Mouse (Mus musculus): ENCODE data around the gene Lrfn4. TPM values are rescaled to one million over a fixed set of nuclear protein-coding genes. Genes with fewer than 3 reads are reported as not detected.

Lrfn4 gene
- 8.6 and 9.5 TPM in 2 replicates for polyA plus RNA-seq (2014; fragmentation: Nextera tagmentation; extraction: Ambion mirVana)

GRCm38 (mm10) chr19:4615151-4616093, at the start of gene Lrfn4:
Lrfn4 (minus strand) TSS chr19:4615667.
- Histone ChIP-seq H3K27me3 (ENCODE audit: control insufficient read depth, insufficient read depth, low read length) (no peaks in the 10 kb centered on the region), H3K4me2 (ENCODE audit: low read depth, low read length) (peak within 1 kb of the TSS; percentile 84), H3K27ac (replicated peaks; ENCODE audit: low read depth, low read length) (peak within 1 kb of the TSS; percentile 85), H3K9me3 (replicated peaks; ENCODE audit: control insufficient read depth, low read length) (no peaks in the 10 kb centered on the region), H3K4me1 (ENCODE audit: control insufficient read depth, insufficient read depth, low read length) (peaks cover 5% of the 10 kb centered on the region; the same call in 1 of the 2 replicates), H3K9ac (replicated peaks; ENCODE audit: low read length) (peak within 1 kb of the TSS; percentile 97), H3K36me3 (replicated peaks; ENCODE audit: control insufficient read depth, insufficient read depth, low read depth, low read length) (peaks cover 2% of the 10 kb centered on the region), H3K4me3 (ENCODE audit: low read depth, low read length) (peak within 1 kb of the TSS; percentile 91)
- peak; percentile 95 for DNase-seq (ENCODE audit: low spot score)
- under 1% methylated on average over 60 of the region's 87 CpGs for WGBS
- ATAC-seq (replicated peaks; ENCODE audit: insufficient number of reproducible peaks, low FRiP score, low TSS enrichment, low read depth): peak; percentile 94

DNA sequence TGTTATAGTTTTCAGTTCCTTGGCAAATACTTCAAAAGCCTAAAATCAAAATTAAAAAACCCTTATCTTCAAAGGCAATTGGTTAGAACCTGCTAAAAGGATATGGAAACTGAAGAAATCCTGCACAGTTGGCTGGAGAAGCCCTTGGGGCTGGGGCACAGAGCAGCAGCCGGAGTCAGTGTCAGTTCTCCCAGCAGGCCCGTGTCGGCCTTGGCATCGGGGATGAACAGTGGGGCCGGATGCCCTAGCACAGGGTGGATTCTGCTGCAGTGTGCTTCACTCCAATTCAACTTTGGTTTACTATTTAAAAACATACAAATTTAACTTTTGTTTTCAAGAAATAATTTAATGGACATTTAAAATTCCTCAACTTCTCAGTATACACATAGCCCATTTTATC, 42.7 kb upstream of the Lrfn4 start:
- no peaks in the 10 kb centered on the region for H3K9me3 ChIP-seq (replicated peaks; ENCODE audit: control insufficient read depth, low read length)
- no peak overlapping the region for H3K9ac ChIP-seq (replicated peaks; ENCODE audit: low read length)
- DNase-seq (ENCODE audit: low spot score) (no peak), ATAC-seq (replicated peaks; ENCODE audit: insufficient number of reproducible peaks, low FRiP score, low TSS enrichment, low read depth) (no peak)
- no peaks in the 10 kb centered on the region for H3K36me3 ChIP-seq (replicated peaks; ENCODE audit: control insufficient read depth, insufficient read depth, low read depth, low read length)
- WGBS: 87% methylated on average over 5 of the region's 5 CpGs
- no peak overlapping the region for H3K4me2 ChIP-seq (ENCODE audit: low read depth, low read length)
- H3K27me3 ChIP-seq (ENCODE audit: control insufficient read depth, insufficient read depth, low read length): no peaks in the 10 kb centered on the region
- H3K4me1 ChIP-seq (ENCODE audit: control insufficient read depth, insufficient read depth, low read length): no peaks in the 10 kb centered on the region
- no peak overlapping the region for H3K4me3 ChIP-seq (ENCODE audit: low read depth, low read length)
- H3K27ac ChIP-seq (replicated peaks; ENCODE audit: low read depth, low read length): no peak overlapping the region

GRCm38 (mm10) chr19:4646917-4647492, 31.5 kb upstream of the Lrfn4 start:
- no peaks in the 10 kb centered on the region for H3K27me3 ChIP-seq (ENCODE audit: control insufficient read depth, insufficient read depth, low read length)
- no peak overlapping the region for H3K9ac ChIP-seq (replicated peaks; ENCODE audit: low read length)
- WGBS: 79% methylated on average over 11 of the region's 11 CpGs
- ATAC-seq (replicated peaks; ENCODE audit: insufficient number of reproducible peaks, low FRiP score, low TSS enrichment, low read depth) (no peak), DNase-seq (ENCODE audit: low spot score) (no peak)
- H3K4me2 ChIP-seq (ENCODE audit: low read depth, low read length): no peak overlapping the region
- no peaks in the 10 kb centered on the region for H3K36me3 ChIP-seq (replicated peaks; ENCODE audit: control insufficient read depth, insufficient read depth, low read depth, low read length)
- no peaks in the 10 kb centered on the region for H3K9me3 ChIP-seq (replicated peaks; ENCODE audit: control insufficient read depth, low read length)
- no peak overlapping the region for H3K4me3 ChIP-seq (ENCODE audit: low read depth, low read length)
- H3K27ac ChIP-seq (replicated peaks; ENCODE audit: low read depth, low read length): no peak overlapping the region
- no peaks in the 10 kb centered on the region for H3K4me1 ChIP-seq (ENCODE audit: control insufficient read depth, insufficient read depth, low read length)

DNA sequence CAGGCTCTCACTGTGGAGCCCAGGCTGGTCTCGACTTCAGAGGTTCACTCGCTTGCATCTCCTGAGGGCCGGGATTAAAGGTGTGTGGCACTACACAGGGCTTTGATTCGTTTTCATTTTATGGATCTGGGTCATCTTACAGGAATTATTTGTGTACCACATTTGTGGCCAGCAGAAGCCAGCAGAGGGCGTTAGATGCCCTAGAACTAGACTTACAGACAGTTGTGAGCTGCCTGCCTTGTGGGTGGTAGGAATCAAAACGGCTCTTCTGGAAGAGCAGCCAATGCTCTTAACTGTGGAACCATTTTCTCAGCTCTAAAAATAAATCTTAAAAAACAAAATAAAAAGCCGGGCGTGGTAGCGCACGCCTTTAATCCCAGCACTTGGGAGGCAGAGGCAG, 28.8 kb upstream of the Lrfn4 start:
- Histone ChIP-seq H3K4me2 (ENCODE audit: low read depth, low read length) (no peak overlapping the region), H3K27ac (replicated peaks; ENCODE audit: low read depth, low read length) (no peak overlapping the region), H3K4me1 (ENCODE audit: control insufficient read depth, insufficient read depth, low read length) (no peaks in the 10 kb centered on the region), H3K9ac (replicated peaks; ENCODE audit: low read length) (no peak overlapping the region), H3K36me3 (replicated peaks; ENCODE audit: control insufficient read depth, insufficient read depth, low read depth, low read length) (no peaks in the 10 kb centered on the region), H3K4me3 (ENCODE audit: low read depth, low read length) (no peak overlapping the region), H3K9me3 (replicated peaks; ENCODE audit: control insufficient read depth, low read length) (no peaks in the 10 kb centered on the region), H3K27me3 (ENCODE audit: control insufficient read depth, insufficient read depth, low read length) (no peaks in the 10 kb centered on the region)
- no peak for ATAC-seq (replicated peaks; ENCODE audit: insufficient number of reproducible peaks, low FRiP score, low TSS enrichment, low read depth)
- 44% methylated on average over 10 of the region's 10 CpGs for WGBS
- peak; percentile 51 for DNase-seq (ENCODE audit: low spot score)

- Histone ChIP-seq H3K27me3 (ENCODE audit: control insufficient read depth, insufficient read depth, low read length) (no peaks in the 10 kb centered on the region), H3K9me3 (replicated peaks; ENCODE audit: control insufficient read depth, low read length) (no peaks in the 10 kb centered on the region), H3K9ac (replicated peaks; ENCODE audit: low read length) (no peak overlapping the region), H3K27ac (replicated peaks; ENCODE audit: low read depth, low read length) (no peak overlapping the region), H3K4me2 (ENCODE audit: low read depth, low read length) (no peak overlapping the region), H3K4me1 (ENCODE audit: control insufficient read depth, insufficient read depth, low read length) (no peaks in the 10 kb centered on the region), H3K36me3 (replicated peaks; ENCODE audit: control insufficient read depth, insufficient read depth, low read depth, low read length) (no peaks in the 10 kb centered on the region), H3K4me3 (ENCODE audit: low read depth, low read length) (no peak overlapping the region)
- ATAC-seq (replicated peaks; ENCODE audit: insufficient number of reproducible peaks, low FRiP score, low TSS enrichment, low read depth): no peak
- no peak for DNase-seq (ENCODE audit: low spot score)
- WGBS: 67% methylated on average over 4 of the region's 4 CpGs
These were observed 20.5 kb upstream of the Lrfn4 start for GRCm38 (mm10) chr19:4635986-4636385.

- Histone ChIP-seq H3K9me3 (replicated peaks; ENCODE audit: control insufficient read depth, low read length) (no peaks in the 10 kb centered on the region), H3K4me1 (ENCODE audit: control insufficient read depth, insufficient read depth, low read length) (peaks cover 7% of the 10 kb centered on the region), H3K27me3 (ENCODE audit: control insufficient read depth, insufficient read depth, low read length) (no peaks in the 10 kb centered on the region), H3K4me2 (ENCODE audit: low read depth, low read length) (no peak overlapping the region), H3K4me3 (ENCODE audit: low read depth, low read length) (no peak overlapping the region), H3K36me3 (replicated peaks; ENCODE audit: control insufficient read depth, insufficient read depth, low read depth, low read length) (no peaks in the 10 kb centered on the region), H3K9ac (replicated peaks; ENCODE audit: low read length) (0 out of 2 replicates have a peak overlapping the region, but pooled peaks have one; percentile 4), H3K27ac (replicated peaks; ENCODE audit: low read depth, low read length) (no peak overlapping the region)
- peak; percentile 81 for DNase-seq (ENCODE audit: low spot score)
- 0% methylated on average over 1 of the region's 1 CpGs for WGBS
- ATAC-seq (replicated peaks; ENCODE audit: insufficient number of reproducible peaks, low FRiP score, low TSS enrichment, low read depth): no peak
These were observed 13.4 kb upstream of the Lrfn4 start for GRCm38 (mm10) chr19:4628819-4629218.

DNA sequence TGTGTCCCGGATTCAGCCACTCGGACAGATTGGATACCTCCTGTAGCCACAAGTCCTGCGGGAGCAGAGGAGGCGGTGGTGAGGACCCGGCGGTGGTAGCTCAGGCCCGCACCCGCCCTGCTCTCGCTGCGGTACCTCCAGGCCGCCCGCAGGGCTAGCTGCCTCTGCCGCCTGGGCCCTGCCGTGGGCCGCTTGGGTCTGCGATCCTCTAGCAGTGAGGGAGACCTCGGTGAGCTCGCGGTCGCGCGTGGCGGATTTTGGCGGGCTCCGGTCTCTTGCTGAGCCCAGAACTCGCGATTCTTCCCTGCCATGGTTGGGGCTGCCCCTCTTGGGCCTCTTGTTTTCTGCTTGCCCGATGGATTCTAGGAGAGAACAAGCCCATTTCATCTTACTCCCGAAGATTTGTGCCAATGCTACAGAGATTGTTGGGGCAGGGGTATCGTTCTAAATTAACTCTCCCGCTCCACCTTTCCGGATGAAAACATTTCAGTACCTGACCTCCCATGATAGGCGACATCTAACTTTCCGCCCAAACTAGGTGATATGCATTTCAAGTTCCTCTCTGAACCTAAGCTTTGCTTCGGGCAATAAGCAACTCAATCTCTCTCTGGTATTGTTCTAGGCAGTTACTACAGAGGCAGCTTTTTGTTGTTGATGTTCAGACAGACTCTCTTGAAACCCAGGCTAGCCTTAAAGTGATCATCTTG, 10.5 kb upstream of the Lrfn4 start:
- peak; percentile 42; the same call in 1 of the 2 replicates for ATAC-seq (replicated peaks; ENCODE audit: insufficient number of reproducible peaks, low FRiP score, low TSS enrichment, low read depth)
- peak; percentile 51 for DNase-seq (ENCODE audit: low spot score)
- Histone ChIP-seq H3K4me2 (ENCODE audit: low read depth, low read length) (peak overlapping the region; percentile 75), H3K9me3 (replicated peaks; ENCODE audit: control insufficient read depth, low read length) (no peaks in the 10 kb centered on the region), H3K9ac (replicated peaks; ENCODE audit: low read length) (peak overlapping the region; percentile 96), H3K4me3 (ENCODE audit: low read depth, low read length) (peak overlapping the region; percentile 91), H3K36me3 (replicated peaks; ENCODE audit: control insufficient read depth, insufficient read depth, low read depth, low read length) (no peaks in the 10 kb centered on the region), H3K27me3 (ENCODE audit: control insufficient read depth, insufficient read depth, low read length) (no peaks in the 10 kb centered on the region), H3K4me1 (ENCODE audit: control insufficient read depth, insufficient read depth, low read length) (peaks cover 7% of the 10 kb centered on the region), H3K27ac (replicated peaks; ENCODE audit: low read depth, low read length) (peak overlapping the region; percentile 74)
- 2% methylated on average over 34 of the region's 35 CpGs for WGBS

All from embryonic facial prominence, embryonic 11.5 days (tissue).